In the genomic region with DNA sequence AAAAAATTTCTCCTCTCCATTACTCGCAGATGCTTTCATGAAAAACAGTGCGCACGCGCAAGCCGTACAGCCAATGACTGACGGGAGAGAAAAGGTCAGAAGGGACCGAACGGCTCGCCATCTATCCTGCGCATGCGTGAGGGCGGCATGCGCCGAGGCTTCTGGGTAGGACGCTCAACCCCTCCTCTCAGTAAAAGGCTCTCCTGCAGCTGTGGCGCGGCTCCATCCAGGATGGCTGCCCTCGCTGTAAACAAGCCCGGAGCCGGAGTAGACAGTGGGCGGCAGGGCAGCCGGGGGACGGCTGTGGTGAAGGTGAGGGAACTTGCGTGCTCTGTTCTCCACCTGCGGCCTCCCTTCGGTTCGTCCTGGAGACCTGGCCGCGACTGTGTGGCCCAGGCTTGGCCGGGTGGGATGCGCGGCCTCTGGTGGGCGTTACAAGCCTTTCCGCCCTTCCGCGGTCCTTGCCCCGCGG, we compare ENCODE assay signal across 1 mouse cellular context.
TF ChIP-seq lines count a peak whose summit lies in the region.

A gene (plus strand): TSS at position 148 of the 472 bp plus-strand sequence.

TF ChIP-seq in myocyte, 11 proteins besides CTCF, POLR2A, EP300 and RAD21 (continued from another document):
- peak in 2 of 3 experiments; percentile 27 to 74 for TF ChIP-seq MYOG (IDR thresholded peaks at IDR 0.05; ENCODE audit: control insufficient read depth in 1 of 3, insufficient read depth in 1 of 3, insufficient read length in 2 of 3, low read depth in 2 of 3)
